Mouse (Mus musculus) midbrain, embryonic 11.5 days (tissue): ENCODE data around the gene Fam214a. TPM values are rescaled to one million over a fixed set of nuclear protein-coding genes. Genes with fewer than 3 reads are reported as not detected.

Experiments used
- ATAC-seq: fragments of 200-750 bp; cut with Nextera tagmentation; 2 replicates; pipeline ENCODE4 v1.8.0; 2017; ENCODE audit warnings: moderate TSS enrichment, moderate library complexity; ENCODE audit not compliant: low FRiP score
- DNase-seq: peaks from one replicate; pipeline ENCODE4 v3.0.0; 2015; ENCODE audit warnings: low spot score; ENCODE audit errors: missing footprints
- H3K27ac ChIP-seq: fragments of 300-500 bp; sonication (generic); 2 replicates; pipeline ENCODE4 v1.5.1; 2014; ENCODE audit warnings: low read depth, low read length
- H3K27me3 ChIP-seq: fragments of 300-500 bp; sonication (generic); 2 replicates; pipeline ENCODE4 v1.6.1; 2014; ENCODE audit warnings: mild to moderate bottlenecking, low read length, moderate library complexity, mixed read lengths; ENCODE audit not compliant: control insufficient read depth, insufficient read depth
- H3K36me3 ChIP-seq: fragments of 300-500 bp; sonication (generic); 2 replicates; pipeline ENCODE4 v1.6.1; 2014; ENCODE audit warnings: mild to moderate bottlenecking, low read length, moderate library complexity, mixed read lengths; ENCODE audit not compliant: control insufficient read depth, insufficient read depth
- H3K4me1 ChIP-seq: fragments of 300-500 bp; sonication (generic); 2 replicates; pipeline ENCODE4 v1.6.1; 2014; ENCODE audit warnings: low read length; ENCODE audit not compliant: control insufficient read depth, insufficient read depth
- H3K4me2 ChIP-seq: fragments of 300-500 bp; sonication (generic); 2 replicates; pipeline ENCODE4 v1.6.1; 2014; ENCODE audit warnings: mild to moderate bottlenecking, moderate library complexity
- H3K4me3 ChIP-seq: fragments of 300-500 bp; sonication (generic); 2 replicates; pipeline ENCODE4 v1.5.1; 2014; ENCODE audit warnings: low read depth, low read length
- H3K9ac ChIP-seq: fragments of 300-500 bp; sonication (generic); 2 replicates; pipeline ENCODE4 v1.6.1; 2014; ENCODE audit warnings: low read length
- H3K9me3 ChIP-seq: fragments of 300-500 bp; sonication (generic); 2 replicates; pipeline ENCODE4 v1.6.1; 2016; ENCODE audit warnings: low read length; ENCODE audit not compliant: control insufficient read depth
- WGBS: fragments of 180-500 bp; shearing (Covaris S2); extraction: QIAGEN DNeasy Blood & Tissue Kit; methylation state at CpG from one replicate; pipeline ENCODE4 v1.1.7; 2014; 5-methylcytosine and 5-hydroxymethylcytosine counted together
- polyA plus RNA-seq: library from polyadenylated mRNA; unstranded; fragments of >200 nt; fragmentation: Nextera tagmentation; extraction: Ambion mirVana; gene quantifications from 2 replicates; pipeline ENCODE4 v1.2.1, GENCODE M21; 2014

Gene Fam214a
- polyA plus RNA-seq, 1 experiment from 2014 or later = 18.9 TPM

DNA sequence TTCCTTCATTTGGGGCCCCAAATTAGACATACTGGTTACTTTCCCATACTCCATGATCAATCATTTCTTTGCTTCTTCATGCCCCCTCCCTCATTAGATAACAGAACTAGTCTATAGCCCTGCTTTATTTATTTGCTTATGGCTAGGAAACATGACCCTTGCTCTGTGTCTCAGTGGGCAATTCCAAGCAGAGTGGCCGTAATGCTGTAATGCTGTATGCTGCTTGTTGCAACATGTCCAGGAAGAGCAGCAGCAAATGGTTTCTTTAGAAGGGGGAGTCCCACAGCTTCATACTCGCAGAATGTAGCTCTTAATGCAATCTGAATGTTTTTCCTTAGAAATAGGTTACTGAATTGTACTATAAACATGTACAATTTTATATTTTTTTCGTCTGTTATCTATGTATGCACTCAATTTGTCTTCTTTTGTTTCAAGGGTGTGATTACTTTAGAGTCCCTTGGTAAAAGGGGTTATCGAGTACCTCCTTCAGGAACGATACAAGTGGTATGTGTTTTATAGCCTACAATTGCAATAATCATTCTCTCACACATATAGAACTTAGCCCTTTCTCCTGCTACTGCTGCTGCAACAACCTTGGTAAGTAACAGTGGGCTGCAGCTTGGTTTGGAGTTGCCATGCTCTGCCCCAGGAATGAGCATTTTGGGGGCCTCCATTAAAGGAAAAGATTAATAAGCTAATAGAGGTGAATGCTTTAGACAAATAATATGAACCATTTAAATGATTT is 70.6 kb downstream of the Fam214a start:
- Histone ChIP-seq H3K27ac (no peak overlapping the region), H3K4me2 (no peak overlapping the region), H3K27me3 (no peaks in the 10 kb centered on the region), H3K4me1 (no peaks in the 10 kb centered on the region), H3K9me3 (no peaks in the 10 kb centered on the region), H3K36me3 (no peaks in the 10 kb centered on the region), H3K9ac (no peak overlapping the region), H3K4me3 (no peak overlapping the region)
- no peak for ATAC-seq
- WGBS = 78% methylated on average over 5 of the region's 5 CpGs
- no peak for DNase-seq

DNA sequence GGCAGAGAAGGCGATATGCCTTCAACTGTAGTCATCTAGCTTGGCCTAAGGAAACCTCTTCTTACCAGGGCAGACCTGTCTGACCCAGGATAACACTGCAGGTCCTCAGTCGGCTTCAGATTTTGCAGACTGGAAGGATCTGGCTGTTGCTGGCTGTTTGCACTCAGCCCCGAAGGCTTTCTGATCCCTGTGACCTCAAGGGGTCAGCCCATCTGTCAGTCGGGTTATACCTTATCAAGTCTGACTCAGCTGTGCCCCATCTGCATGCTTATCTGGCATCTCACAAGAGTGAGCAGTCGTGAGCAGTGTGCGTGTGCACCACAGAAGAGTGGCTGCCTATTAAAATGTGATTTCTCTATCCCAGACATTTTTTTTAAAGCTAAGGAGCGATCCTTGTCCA is 71.4 kb downstream of the Fam214a start:
- WGBS = 54% methylated on average over 7 of the region's 7 CpGs
- H3K4me1 ChIP-seq = no peaks in the 10 kb centered on the region

GRCm38 (mm10) chr9:75025689-75026088 is 73.0 kb downstream of the Fam214a start:
- no peak for DNase-seq
- WGBS = 71% methylated on average over 6 of the region's 6 CpGs
- H3K9me3 ChIP-seq = no peaks in the 10 kb centered on the region
- no peak overlapping the region for H3K4me3 ChIP-seq
- H3K27ac ChIP-seq = no peak overlapping the region
- no peaks in the 10 kb centered on the region for H3K27me3 ChIP-seq
- no peaks in the 10 kb centered on the region for H3K4me1 ChIP-seq
- H3K4me2 ChIP-seq = no peak overlapping the region
- no peaks in the 10 kb centered on the region for H3K36me3 ChIP-seq
- ATAC-seq = no peak
- no peak overlapping the region for H3K9ac ChIP-seq

More for the DNA sequence above, 71.4 kb downstream of the Fam214a start:
- H3K27me3 ChIP-seq = no peaks in the 10 kb centered on the region
- no peaks in the 10 kb centered on the region for H3K9me3 ChIP-seq
- no peak overlapping the region for H3K27ac ChIP-seq
- H3K4me3 ChIP-seq = no peak overlapping the region
- no peak overlapping the region for H3K9ac ChIP-seq
- no peak overlapping the region for H3K4me2 ChIP-seq
- no peak for DNase-seq
- H3K36me3 ChIP-seq = no peaks in the 10 kb centered on the region
- peak; percentile 42; the same call in 1 of the 2 replicates for ATAC-seq

DNA sequence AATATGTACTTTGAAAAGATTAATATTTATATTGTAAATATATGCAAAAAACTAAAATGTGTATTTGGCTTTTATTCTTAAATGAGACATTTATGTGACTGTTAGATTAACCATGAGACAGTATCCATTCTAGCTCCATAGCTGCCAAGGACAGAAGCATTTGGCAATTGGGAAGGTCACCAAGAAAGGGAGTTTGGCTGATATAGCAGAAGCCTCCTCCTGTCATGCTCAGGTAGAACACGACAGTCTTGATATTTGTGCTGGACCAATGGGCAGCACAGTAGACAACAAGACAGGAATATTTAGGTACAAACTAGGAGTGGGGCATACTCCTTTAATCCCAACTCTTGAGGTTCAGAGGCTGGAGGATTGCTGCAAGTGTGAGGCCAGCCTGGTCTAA is 79.7 kb downstream of the Fam214a start:
- Histone ChIP-seq H3K27ac (no peak overlapping the region), H3K4me3 (no peak overlapping the region), H3K9ac (no peak overlapping the region), H3K4me1 (no peaks in the 10 kb centered on the region), H3K27me3 (no peaks in the 10 kb centered on the region), H3K4me2 (no peak overlapping the region), H3K36me3 (no peaks in the 10 kb centered on the region), H3K9me3 (no peaks in the 10 kb centered on the region)
- 87% methylated on average over 1 of the region's 1 CpGs for WGBS
- no peak for DNase-seq
- no peak for ATAC-seq

DNA sequence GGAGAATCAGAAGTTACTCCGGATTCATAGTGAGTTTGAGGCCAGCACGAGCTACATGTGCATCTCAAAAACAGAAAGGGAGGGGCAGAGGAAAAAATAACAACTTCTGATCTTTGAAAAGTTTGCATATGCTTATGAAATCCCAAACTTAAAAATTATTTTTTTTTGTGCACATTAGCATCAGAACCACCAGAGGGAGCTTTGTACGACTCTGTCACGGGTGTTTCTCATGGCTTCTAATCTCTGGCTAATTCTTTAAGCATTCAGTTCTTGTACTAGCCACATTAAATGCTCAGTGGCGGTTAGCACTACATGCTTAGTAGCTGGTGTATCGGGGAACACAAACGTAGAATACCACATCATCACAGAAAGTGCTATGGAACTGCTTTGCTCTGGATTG is 80.5 kb downstream of the Fam214a start:
- WGBS = 58% methylated on average over 7 of the region's 7 CpGs

DNA sequence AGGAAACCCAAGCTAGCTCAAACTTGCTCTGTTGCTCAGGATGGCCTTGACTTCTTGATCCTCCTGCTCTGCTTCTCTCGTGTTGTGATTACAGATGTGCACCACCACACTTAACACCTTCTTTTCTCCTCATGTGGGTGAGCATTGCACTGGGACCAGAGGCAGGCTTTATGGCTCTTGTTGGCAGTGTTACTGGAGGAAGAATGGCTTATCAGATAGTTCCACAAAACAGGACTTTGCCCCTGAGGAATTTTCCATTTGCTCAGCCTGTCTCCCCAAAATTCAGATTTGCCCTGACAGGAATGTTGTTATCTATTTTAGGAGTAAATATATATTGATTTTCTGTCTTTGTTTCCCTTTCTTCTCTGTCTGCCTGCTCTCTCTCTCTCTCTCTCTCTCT is 82.0 kb downstream of the Fam214a start:
- Histone ChIP-seq H3K27ac (no peak overlapping the region), H3K9me3 (no peaks in the 10 kb centered on the region), H3K4me3 (no peak overlapping the region), H3K9ac (no peak overlapping the region), H3K4me2 (no peak overlapping the region), H3K4me1 (peaks cover 4% of the 10 kb centered on the region; the same call in 1 of the 2 replicates), H3K27me3 (no peaks in the 10 kb centered on the region), H3K36me3 (no peaks in the 10 kb centered on the region)
- DNase-seq = no peak
- ATAC-seq = no peak
- 78% methylated on average over 1 of the region's 1 CpGs for WGBS

More for the DNA sequence above, 80.5 kb downstream of the Fam214a start:
- Histone ChIP-seq H3K9ac (no peak overlapping the region), H3K4me2 (no peak overlapping the region), H3K27me3 (no peaks in the 10 kb centered on the region), H3K36me3 (no peaks in the 10 kb centered on the region), H3K9me3 (no peaks in the 10 kb centered on the region), H3K4me3 (no peak overlapping the region), H3K4me1 (no peaks in the 10 kb centered on the region; the same call in 1 of the 2 replicates), H3K27ac (no peak overlapping the region)
- no peak for DNase-seq
- no peak for ATAC-seq

DNA sequence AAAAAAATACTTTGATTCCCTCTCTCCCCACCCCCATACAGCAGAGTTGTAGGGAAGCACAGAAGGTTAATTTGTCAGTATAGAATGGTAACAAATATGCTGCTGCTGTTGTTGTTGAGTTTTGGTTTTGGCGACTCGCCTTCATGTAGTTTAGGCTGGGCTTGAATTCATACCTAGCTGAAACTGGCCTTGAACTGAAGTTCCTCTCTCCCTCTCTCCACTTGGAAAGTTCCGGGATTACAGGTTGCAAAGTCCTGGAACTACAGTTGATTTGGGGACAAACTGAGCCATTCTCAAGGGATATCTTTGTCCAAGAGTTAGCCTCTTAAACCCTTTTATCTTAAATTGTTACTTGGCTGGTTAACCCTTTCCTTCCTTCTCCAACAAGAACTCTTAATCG is 83.3 kb downstream of the Fam214a start:
- DNase-seq = no peak
- WGBS = 81% methylated on average over 4 of the region's 4 CpGs

GRCm38 (mm10) chr9:75037451-75038356 is 85.0 kb downstream of the Fam214a start, which contains the start of gene Arpp19:
Gene Arpp19 (plus strand): TSS chr9:75037614.
- no peaks in the 10 kb centered on the region for H3K27me3 ChIP-seq
- DNase-seq = peak; percentile 96
- H3K27ac ChIP-seq = peak within 1 kb of the TSS; percentile 35; the same call in 1 of the 2 replicates
- peak; percentile 96 for ATAC-seq
- peak within 1 kb of the TSS; percentile 52 for H3K4me2 ChIP-seq
- no peaks in the 10 kb centered on the region for H3K9me3 ChIP-seq
- peak within 1 kb of the TSS; percentile 96 for H3K4me3 ChIP-seq
- peaks cover 4% of the 10 kb centered on the region; the same call in 1 of the 2 replicates for H3K4me1 ChIP-seq
- WGBS = under 1% methylated on average over 61 of the region's 73 CpGs
- no peaks in the 10 kb centered on the region for H3K36me3 ChIP-seq
- peak within 1 kb of the TSS; percentile 92 for H3K9ac ChIP-seq

More for the DNA sequence above, 83.3 kb downstream of the Fam214a start:
- no peak overlapping the region for H3K27ac ChIP-seq
- H3K27me3 ChIP-seq = no peaks in the 10 kb centered on the region
- no peaks in the 10 kb centered on the region for H3K36me3 ChIP-seq
- H3K4me2 ChIP-seq = no peak overlapping the region
- H3K4me3 ChIP-seq = no peak overlapping the region
- no peaks in the 10 kb centered on the region for H3K9me3 ChIP-seq
- H3K9ac ChIP-seq = no peak overlapping the region
- ATAC-seq = no peak
- peaks cover 4% of the 10 kb centered on the region; the same call in 1 of the 2 replicates for H3K4me1 ChIP-seq

GRCm38 (mm10) chr9:75038357-75038688 is 85.6 kb downstream of the Fam214a start:
- Histone ChIP-seq H3K4me3 (peak overlapping the region; percentile 96), H3K27ac (no peak overlapping the region; the same call in 1 of the 2 replicates), H3K4me2 (peak overlapping the region; percentile 52), H3K27me3 (no peaks in the 10 kb centered on the region), H3K36me3 (no peaks in the 10 kb centered on the region), H3K9me3 (no peaks in the 10 kb centered on the region), H3K4me1 (peaks cover 4% of the 10 kb centered on the region; the same call in 1 of the 2 replicates), H3K9ac (peak overlapping the region; percentile 92)
- ATAC-seq (no peak), DNase-seq (no peak)
- WGBS = 2% methylated on average over 10 of the region's 10 CpGs
